Mouse (Mus musculus): ENCODE measurements around the gene Catsperz.
A peak's percentile ranks its signal among the peaks of the same experiment; 100 is the strongest.

The Catsperz gene

GRCm38 (mm10) chr19:6943709-6944108, 18.5 kb upstream of the Catsperz start:
- no peak for DNase-seq (ENCODE audit: low read depth)

- no peak for DNase-seq (ENCODE audit: low read depth)
Observed at GRCm38 (mm10) chr19:6942764-6943163, 17.6 kb upstream of the Catsperz start.

- peak; percentile 82 for DNase-seq (ENCODE audit: low read depth)
Observed at GRCm38 (mm10) chr19:6942249-6942691, 17.1 kb upstream of the Catsperz start, which contains the start of gene Gpr137. Gene Gpr137 (minus strand): TSS chr19:6942480.

- peak; percentile 71 for DNase-seq (ENCODE audit: low read depth)
Observed at GRCm38 (mm10) chr19:6941372-6942248, 16.4 kb upstream of the Catsperz start, which contains the start of gene Bad. Gene Bad (plus strand): TSS chr19:6941861.

- no peak for DNase-seq (ENCODE audit: low read depth)
Observed at GRCm38 (mm10) chr19:6940396-6941351, 15.5 kb upstream of the Catsperz start.

- DNase-seq (ENCODE audit: low read depth), result no peak
Observed at GRCm38 (mm10) chr19:6939106-6940002, 14.2 kb upstream of the Catsperz start.

GRCm38 (mm10) chr19:6937541-6938465, 12.6 kb upstream of the Catsperz start:
- DNase-seq (ENCODE audit: low read depth), result no peak

- DNase-seq (ENCODE audit: low read depth), result no peak
Observed at GRCm38 (mm10) chr19:6936299-6936698, 11.1 kb upstream of the Catsperz start.

- no peak for DNase-seq (ENCODE audit: low read depth)
Observed at GRCm38 (mm10) chr19:6934195-6934977, 9.2 kb upstream of the Catsperz start, which contains the start of gene Kcnk4. Gene Kcnk4 (minus strand): TSS chr19:6934515.

- no peak for DNase-seq (ENCODE audit: low read depth)
Observed at GRCm38 (mm10) chr19:6933436-6934194, 8.4 kb upstream of the Catsperz start.

- no peak for DNase-seq (ENCODE audit: low read depth)
Observed at GRCm38 (mm10) chr19:6933102-6933435, 7.9 kb upstream of the Catsperz start.

- DNase-seq (ENCODE audit: low read depth), result no peak
Observed at GRCm38 (mm10) chr19:6932018-6932417, 6.8 kb upstream of the Catsperz start.

GRCm38 (mm10) chr19:6931002-6931401, 5.8 kb upstream of the Catsperz start:
- no peak for DNase-seq (ENCODE audit: low read depth)

- no peak for DNase-seq (ENCODE audit: low read depth)
Observed at GRCm38 (mm10) chr19:6928080-6928479, 2.9 kb upstream of the Catsperz start.

GRCm38 (mm10) chr19:6926559-6927255, 1.5 kb upstream of the Catsperz start:
- DNase-seq (ENCODE audit: low read depth), result no peak

GRCm38 (mm10) chr19:6925611-6926329, 590 bp upstream of the Catsperz start:
- DNase-seq (ENCODE audit: low read depth), result no peak

All from fibroblast of lung, adult 2 months (primary cell).